Mouse (Mus musculus) midbrain, postnatal 0 days (tissue): Measurements from ENCODE around the gene Zfhx3. TPM values are rescaled to one million over a fixed set of nuclear protein-coding genes. Genes with fewer than 3 reads are reported as not detected.

Source experiments
- ATAC-seq: fragments of 200-750 bp; cut with Nextera tagmentation; 2 replicates; pipeline ENCODE4 v1.8.0; 2017; ENCODE audit warnings: moderate number of reproducible peaks, mild to moderate bottlenecking, moderate TSS enrichment, moderate library complexity; ENCODE audit not compliant: low FRiP score
- DNase-seq: peaks from one replicate; pipeline ENCODE4 v3.0.0-alpha.2; 2015; ENCODE audit warnings: low spot score
- H3K27ac ChIP-seq: fragments of 300-500 bp; sonication (generic); 2 replicates; pipeline ENCODE4 v1.5.1; 2014; ENCODE audit warnings: low read depth, mild to moderate bottlenecking, low read length, mixed read lengths
- H3K27me3 ChIP-seq: fragments of 300-500 bp; sonication (generic); 2 replicates; pipeline ENCODE4 v1.6.1; 2014; ENCODE audit warnings: low read length, control low read depth, mixed read lengths; ENCODE audit not compliant: insufficient read depth
- H3K36me3 ChIP-seq: fragments of 300-500 bp; sonication (generic); 2 replicates; pipeline ENCODE4 v1.6.1; 2014; ENCODE audit warnings: low read length, control low read depth, mixed read lengths; ENCODE audit not compliant: insufficient read depth
- H3K4me1 ChIP-seq: fragments of 300-500 bp; sonication (generic); 2 replicates; pipeline ENCODE4 v1.6.1; 2014; ENCODE audit warnings: mild to moderate bottlenecking, control low read depth, antibody characterized with exemption, low read length, mixed read lengths; ENCODE audit not compliant: insufficient read depth
- H3K4me2 ChIP-seq: fragments of 300-500 bp; sonication (generic); 2 replicates; pipeline ENCODE4 v1.6.1; 2014; ENCODE audit warnings: low read depth, mild to moderate bottlenecking, low read length, mixed read lengths; ENCODE audit not compliant: poor library complexity, severe bottlenecking
- H3K4me3 ChIP-seq: fragments of 300-500 bp; sonication (generic); 2 replicates; pipeline ENCODE4 v1.5.1; 2014; ENCODE audit warnings: low read depth, mild to moderate bottlenecking, low read length, moderate library complexity
- H3K9ac ChIP-seq: fragments of 300-500 bp; sonication (generic); replicated peaks from 2 replicates; pipeline ENCODE4 v1.6.1; 2014; ENCODE audit warnings: mild to moderate bottlenecking, low read length, moderate library complexity, mixed read lengths; ENCODE audit not compliant: poor library complexity, severe bottlenecking
- H3K9me3 ChIP-seq: fragments of 300-500 bp; sonication (generic); 2 replicates; pipeline ENCODE4 v1.6.1; 2016; ENCODE audit warnings: low read length, control low read depth
- CTCF ChIP-seq: IDR thresholded peaks from 2 replicates; pipeline ENCODE4 v1.5.1; 2016; ENCODE audit warnings: antibody characterized with exemption, mild to moderate bottlenecking
- WGBS: fragments of 180-500 bp; shearing (Covaris S2); extraction: QIAGEN DNeasy Blood & Tissue Kit; methylation state at CpG from one replicate; pipeline ENCODE4 v1.1.7; 2014; 5-methylcytosine and 5-hydroxymethylcytosine counted together
- polyA plus RNA-seq: library from polyadenylated mRNA; unstranded; fragments of >200 nt; fragmentation: Nextera tagmentation; extraction: Ambion mirVana; gene quantifications from 2 replicates; pipeline ENCODE4 v1.2.1, GENCODE M21; 2015
- total RNA-seq: library from RNA; depleted of rRNA; stranded (reverse); fragments of >200 nt; gene quantifications from 2 replicates; pipeline ENCODE4 v1.2.3, GENCODE M21; 2014

The Zfhx3 gene
- total and polyA plus RNA-seq, 2 experiments from 2014 or later = 33.1 to 44.5 TPM

DNA sequence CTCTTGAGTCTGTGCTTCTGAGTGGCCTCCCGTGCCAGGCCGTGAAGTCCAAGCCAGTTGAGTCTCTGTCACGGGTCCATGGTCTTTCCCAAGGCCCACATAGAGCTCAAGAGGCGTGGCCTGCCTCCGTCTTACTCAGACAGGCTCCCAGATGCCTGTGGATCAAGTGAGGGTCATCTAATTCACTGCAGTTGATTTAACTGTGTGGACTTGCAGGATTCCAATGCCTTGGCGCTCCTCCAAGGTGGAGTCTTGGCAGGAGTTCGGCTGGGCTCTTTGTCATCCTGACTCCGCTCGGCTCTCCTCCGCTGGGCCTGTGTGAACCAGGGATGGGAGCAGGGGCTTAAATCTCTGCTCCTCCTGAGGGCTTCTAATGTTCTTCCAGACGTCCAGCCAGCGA, 855.6 kb downstream of the Zfhx3 start:
- 33% methylated on average over 12 of the region's 12 CpGs for WGBS

DNA sequence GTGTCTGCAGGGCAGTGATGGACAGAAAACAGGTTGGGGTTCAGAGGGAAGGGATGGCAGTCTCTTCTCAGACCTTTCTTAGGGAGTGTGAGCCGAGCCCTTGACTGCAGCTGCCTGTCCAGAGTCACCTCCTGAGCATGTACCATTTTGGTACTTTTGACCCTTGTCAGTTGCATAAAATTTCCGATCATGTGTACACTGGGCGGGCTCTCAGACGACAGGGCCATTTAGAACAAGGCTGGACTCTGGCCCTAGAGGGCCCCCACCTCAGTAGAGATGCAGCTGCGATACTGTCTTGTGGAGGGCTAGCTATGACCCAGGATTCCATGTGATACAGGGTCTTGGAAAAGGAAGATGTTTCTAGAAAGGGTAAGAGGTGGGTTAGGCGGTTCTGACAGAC, 856.8 kb downstream of the Zfhx3 start:
- Histone ChIP-seq H3K4me1 (peaks cover 7% of the 10 kb centered on the region; the same call in 1 of the 2 replicates), H3K27me3 (no peaks in the 10 kb centered on the region), H3K27ac (no peak overlapping the region; the same call in 1 of the 2 replicates), H3K36me3 (peaks cover 28% of the 10 kb centered on the region), H3K4me2 (no peak overlapping the region), H3K9ac (no peak overlapping the region), H3K9me3 (no peaks in the 10 kb centered on the region), H3K4me3 (no peak overlapping the region)
- DNase-seq (no peak), ATAC-seq (no peak)
- 94% methylated on average over 6 of the region's 6 CpGs for WGBS
- TF ChIP-seq CTCF = no peak

More for the DNA sequence above, 855.6 kb downstream of the Zfhx3 start:
- no peak for TF ChIP-seq CTCF
- Histone ChIP-seq H3K27ac (no peak overlapping the region), H3K4me1 (peaks cover 7% of the 10 kb centered on the region; the same call in 1 of the 2 replicates), H3K9ac (no peak overlapping the region), H3K4me3 (no peak overlapping the region), H3K9me3 (no peaks in the 10 kb centered on the region), H3K36me3 (peaks cover 40% of the 10 kb centered on the region), H3K27me3 (no peaks in the 10 kb centered on the region), H3K4me2 (no peak overlapping the region)
- DNase-seq (peak; percentile 80), ATAC-seq (no peak)

DNA sequence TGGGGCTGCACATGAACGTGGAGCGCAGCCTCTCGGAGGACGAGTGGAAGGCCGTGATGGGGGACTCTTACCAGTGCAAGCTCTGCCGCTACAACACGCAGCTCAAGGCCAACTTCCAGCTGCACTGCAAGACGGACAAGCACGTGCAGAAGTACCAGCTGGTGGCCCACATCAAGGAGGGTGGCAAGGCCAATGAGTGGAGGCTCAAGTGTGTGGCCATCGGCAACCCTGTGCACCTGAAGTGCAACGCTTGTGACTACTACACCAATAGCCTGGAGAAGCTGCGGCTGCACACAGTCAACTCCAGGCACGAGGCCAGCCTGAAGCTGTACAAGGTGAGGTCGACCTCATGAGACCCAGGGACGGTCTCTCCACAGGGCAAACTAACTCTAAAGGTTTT, 857.9 kb downstream of the Zfhx3 start:
- Histone ChIP-seq H3K9me3 (no peaks in the 10 kb centered on the region), H3K4me2 (no peak overlapping the region), H3K4me1 (peaks cover 7% of the 10 kb centered on the region; the same call in 1 of the 2 replicates), H3K27ac (no peak overlapping the region), H3K27me3 (no peaks in the 10 kb centered on the region), H3K36me3 (peaks cover 25% of the 10 kb centered on the region), H3K9ac (no peak overlapping the region), H3K4me3 (no peak overlapping the region)
- TF ChIP-seq CTCF = no peak
- no peak for ATAC-seq
- DNase-seq = no peak
- 95% methylated on average over 15 of the region's 15 CpGs for WGBS

DNA sequence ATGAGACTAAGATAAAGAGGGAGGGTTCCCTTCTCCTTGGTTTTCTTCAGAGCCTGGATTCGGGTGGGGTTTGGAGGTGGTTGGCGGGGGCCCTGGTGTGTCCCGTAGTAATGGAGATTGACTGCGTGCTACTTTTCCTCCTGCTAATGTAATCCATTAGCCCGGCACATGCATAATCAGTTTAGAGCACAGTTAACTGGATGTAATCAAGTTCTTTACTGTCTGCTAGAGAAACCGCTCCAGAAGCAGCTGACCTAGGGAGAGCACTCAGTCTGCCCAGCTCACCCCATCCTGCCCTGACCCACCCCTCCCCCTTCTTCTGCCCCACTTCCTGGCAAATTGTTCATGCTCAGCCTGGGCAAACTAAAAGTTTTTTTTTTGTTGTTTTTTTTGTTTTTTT, 860.6 kb downstream of the Zfhx3 start:
- peaks cover 27% of the 10 kb centered on the region for H3K36me3 ChIP-seq
- TF ChIP-seq CTCF = no peak
- H3K9ac ChIP-seq = no peak overlapping the region
- no peak overlapping the region for H3K4me3 ChIP-seq
- WGBS = 67% methylated on average over 6 of the region's 6 CpGs
- no peak overlapping the region for H3K27ac ChIP-seq
- ATAC-seq = no peak
- peaks cover 3% of the 10 kb centered on the region; the same call in 1 of the 2 replicates for H3K4me1 ChIP-seq
- no peaks in the 10 kb centered on the region for H3K9me3 ChIP-seq
- no peaks in the 10 kb centered on the region for H3K27me3 ChIP-seq
- no peak for DNase-seq
- no peak overlapping the region for H3K4me2 ChIP-seq

DNA sequence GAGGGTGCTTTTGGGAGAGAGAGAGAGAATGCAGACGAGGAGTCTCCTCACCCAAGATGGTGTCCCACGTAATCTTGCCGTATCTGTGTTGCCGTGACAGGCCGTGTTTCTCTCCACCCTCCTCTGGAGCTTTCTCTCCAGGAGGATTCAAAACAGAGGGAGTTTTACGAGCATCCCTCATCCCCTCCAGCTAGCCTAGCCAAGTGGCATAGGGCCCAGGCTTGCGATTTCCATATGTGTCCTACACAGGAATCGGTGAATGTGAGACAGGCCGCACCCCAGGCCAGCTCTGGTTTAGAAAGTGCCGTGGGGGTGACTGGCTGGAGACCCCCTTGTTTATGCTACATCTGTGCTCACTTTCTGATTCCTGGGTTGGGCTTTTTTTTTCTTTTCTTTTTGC, 869.2 kb downstream of the Zfhx3 start:
- no peak overlapping the region for H3K27ac ChIP-seq
- no peak for TF ChIP-seq CTCF
- H3K9me3 ChIP-seq = no peaks in the 10 kb centered on the region
- no peaks in the 10 kb centered on the region for H3K36me3 ChIP-seq
- no peaks in the 10 kb centered on the region for H3K27me3 ChIP-seq
- ATAC-seq = no peak
- DNase-seq = no peak
- no peak overlapping the region for H3K4me3 ChIP-seq
- H3K9ac ChIP-seq = 0 out of 2 replicates have a peak overlapping the region, but pooled peaks have one; percentile 13
- H3K4me1 ChIP-seq = no peaks in the 10 kb centered on the region
- H3K4me2 ChIP-seq = no peak overlapping the region
- WGBS = 71% methylated on average over 10 of the region's 10 CpGs

DNA sequence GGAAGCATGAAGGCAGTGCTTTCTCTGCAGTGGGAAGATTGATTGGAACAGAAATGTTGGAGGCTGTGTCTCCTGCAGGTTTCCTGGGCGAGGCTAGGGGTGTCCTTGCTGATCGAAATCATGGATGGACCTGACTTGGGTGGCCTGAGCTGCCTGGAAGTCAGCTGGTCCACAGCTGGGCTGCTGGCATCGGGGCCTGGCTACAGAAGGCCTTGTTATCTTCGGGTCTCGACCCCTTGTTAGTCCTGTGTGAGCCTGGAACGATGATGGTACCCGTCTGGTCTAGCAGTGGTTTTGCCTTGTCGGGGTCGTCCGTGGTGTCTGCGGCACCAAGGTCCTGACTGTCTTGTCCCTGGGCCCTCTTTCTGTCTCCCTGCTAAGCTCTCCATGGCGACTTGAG, 870.9 kb downstream of the Zfhx3 start:
- no peak for ATAC-seq
- DNase-seq = no peak
- Histone ChIP-seq H3K9me3 (no peaks in the 10 kb centered on the region), H3K27ac (peak overlapping the region; percentile 43; the same call in 1 of the 2 replicates), H3K4me2 (no peak overlapping the region), H3K27me3 (no peaks in the 10 kb centered on the region), H3K4me3 (no peak overlapping the region), H3K9ac (no peak overlapping the region), H3K36me3 (no peaks in the 10 kb centered on the region), H3K4me1 (peaks cover under 1% of the 10 kb centered on the region; the same call in 1 of the 2 replicates)
- 92% methylated on average over 12 of the region's 12 CpGs for WGBS
- no peak for TF ChIP-seq CTCF
